Mouse (Mus musculus) CH12.LX (cell line): ENCODE results near the gene Folr1.

Source experiments
- CHD2 ChIP-seq: IDR thresholded peaks from 2 replicates; pipeline ENCODE4 v1.6.1; 2011; ENCODE audit warnings: low read length, improper control_type of control experiment
- CTCF ChIP-seq, 2 experiments: IDR thresholded peaks in 1 of 2; conservative IDR thresholded peaks in 1 of 2; 2 replicates each; pipeline ENCODE4 v1.5.1; 2011 to 2012; ENCODE audit warnings: low read depth in 2 of 2, low read length in 2 of 2, improper control_type of control experiment in 1 of 2, inconsistent platforms in 1 of 2, mild to moderate bottlenecking in 1 of 2, moderate library complexity in 1 of 2
- EP300 ChIP-seq: IDR thresholded peaks from 2 replicates; pipeline ENCODE4 v1.6.1; 2011; ENCODE audit warnings: low read length, improper control_type of control experiment
- KAT2A ChIP-seq: IDR thresholded peaks from 2 replicates; pipeline ENCODE4 v1.6.1; 2012; ENCODE audit warnings: low read length, improper control_type of control experiment, inconsistent platforms; ENCODE audit not compliant: insufficient replicate concordance
- MAX ChIP-seq: IDR thresholded peaks from 2 replicates; pipeline ENCODE4 v1.6.1; 2011; ENCODE audit warnings: low read length, improper control_type of control experiment
- MXI1 ChIP-seq: IDR thresholded peaks from 2 replicates; pipeline ENCODE4 v1.6.1; 2011; ENCODE audit warnings: mild to moderate bottlenecking, low read depth, low read length, improper control_type of control experiment
- MYC ChIP-seq: IDR thresholded peaks from 2 replicates; pipeline ENCODE4 v1.6.1; 2011; ENCODE audit warnings: low read depth, mild to moderate bottlenecking, improper control_type of control experiment, low read length
- PAX5 ChIP-seq: IDR thresholded peaks from 2 replicates; pipeline ENCODE4 v1.6.1; 2012; ENCODE audit warnings: low read length, inconsistent platforms, mixed read lengths
- POLR2A ChIP-seq: IDR thresholded peaks from 2 replicates; pipeline ENCODE4 v1.6.1; 2011; ENCODE audit warnings: low read depth, mild to moderate bottlenecking, improper control_type of control experiment, low read length
- USF2 ChIP-seq: conservative IDR thresholded peaks from 2 replicates; pipeline ENCODE4 v1.6.1; 2011; ENCODE audit warnings: low read depth, low read length, improper control_type of control experiment
- ZNF384 ChIP-seq: IDR thresholded peaks from 2 replicates; pipeline ENCODE4 v1.6.1; 2012; ENCODE audit warnings: low read depth, low read length, improper control_type of control experiment, inconsistent platforms

GRCm38 (mm10) chr7:101871296-101871695 is 708 bp upstream of the Folr1 start:
- no peak for TF ChIP-seq MAX
- TF ChIP-seq ZNF384, result no peak
- no peak for TF ChIP-seq POLR2A
- no peak for TF ChIP-seq EP300
- no peak for TF ChIP-seq PAX5
- TF ChIP-seq MXI1, result no peak
- TF ChIP-seq MYC, result no peak
- TF ChIP-seq CHD2, result no peak
- no peak for TF ChIP-seq USF2
- no peak for TF ChIP-seq CTCF (conservative IDR thresholded peaks at IDR 0.05 in 1 of 2, IDR thresholded peaks at IDR 0.05 in 1 of 2; ENCODE audit: low read depth in 2 of 2, low read length in 2 of 2)
- no peak for TF ChIP-seq KAT2A
